In genomic region chr4:104368561-104369021, GRCm38 (mm10) we compare ENCODE assay signal across 8 mouse cellular contexts.
DNase-seq lines count a peak whose midpoint lies in the region; ATAC-seq and TF ChIP-seq lines count a peak whose summit lies in the region.

No protein-coding gene starts in this region.

- H3K27me3 ChIP-seq in lung, embryonic 14.5 days (ENCODE audit: insufficient read depth, low read length): peaks cover 52% of the 10 kb centered on the region
- peaks cover 11% of the 10 kb centered on the region; the same call in 1 of the 2 replicates for H3K27me3 ChIP-seq in midbrain, embryonic 13.5 days

- H3K27ac ChIP-seq in lung, embryonic 14.5 days (ENCODE audit: low read depth): no peak overlapping the region
- H3K27ac ChIP-seq in midbrain, embryonic 13.5 days: peak overlapping the region; percentile 95

- H3K9me3 ChIP-seq in lung, embryonic 14.5 days (ENCODE audit: low read depth, low read length): no peaks in the 10 kb centered on the region
- H3K9me3 ChIP-seq in midbrain, embryonic 13.5 days: no peaks in the 10 kb centered on the region

- TF ChIP-seq CTCF in lung, embryonic 14.5 days (IDR thresholded peaks at IDR 0.05; ENCODE audit: low read depth): peak; percentile 41

- no peaks in the 10 kb centered on the region for H3K36me3 ChIP-seq in lung, embryonic 14.5 days (ENCODE audit: insufficient read depth)
- no peaks in the 10 kb centered on the region for H3K36me3 ChIP-seq in midbrain, embryonic 13.5 days

- DNase-seq in lung, embryonic 14.5 days: peak; percentile 40
- DNase-seq in lung, postnatal 25 days (ENCODE audit: low spot score): no peak
- DNase-seq in embryo, embryonic 11.5 days (ENCODE audit: low read depth, low spot score): peak; percentile 51
- peak; percentile 2 to 5 for DNase-seq in heart, postnatal 10 days
- DNase-seq in layer of hippocampus, postnatal 25 days (ENCODE audit: extremely low spot score in 1 of 2, low spot score in 1 of 2): peak; percentile 58 to 63
- peak; percentile 4 for DNase-seq in yolk sac, embryonic 10.5 days (ENCODE audit: low spot score)
- DNase-seq in urinary bladder, adult 18-20 months (ENCODE audit: low spot score in 2 of 2): no peak

- intact Hi-C loops in heart, postnatal 10 days (cut with DNase I): no loop called here

- no peak for ATAC-seq in lung, embryonic 14.5 days (ENCODE audit: insufficient read depth)
- ATAC-seq in midbrain, embryonic 13.5 days: peak; percentile 68

- under 1% methylated on average over 20 of the region's 20 CpGs for WGBS in lung, embryonic 14.5 days
- 0% methylated on average over 20 of the region's 20 CpGs for WGBS in midbrain, embryonic 13.5 days

- peak overlapping the region; percentile 58 for H3K4me3 ChIP-seq in lung, embryonic 14.5 days (ENCODE audit: low read depth, low read length)
- H3K4me3 ChIP-seq in midbrain, embryonic 13.5 days (replicated peaks): peak overlapping the region; percentile 79

- H3K9ac ChIP-seq in lung, embryonic 14.5 days: no peak overlapping the region
- H3K9ac ChIP-seq in midbrain, embryonic 13.5 days (replicated peaks): peak overlapping the region; percentile 91

- H3K4me2 ChIP-seq in lung, embryonic 14.5 days: peak overlapping the region; percentile 90
- H3K4me2 ChIP-seq in midbrain, embryonic 13.5 days (replicated peaks): peak overlapping the region; percentile 81

- 0 out of 2 replicates have a peak, but pooled peaks cover 4% of the 10 kb centered on the region for H3K4me1 ChIP-seq in lung, embryonic 14.5 days (ENCODE audit: insufficient read depth)
- H3K4me1 ChIP-seq in midbrain, embryonic 13.5 days (replicated peaks): peaks cover 27% of the 10 kb centered on the region

Comparison
In these comparisons a context has a peak if more than half of its experiments do, and no peak if none do; other contexts are left out.
1. DNase-seq: peak in lung, embryonic 14.5 days (single experiment), embryo, embryonic 11.5 days (single experiment), heart, postnatal 10 days (2 of 2), layer of hippocampus, postnatal 25 days (2 of 2) and yolk sac, embryonic 10.5 days (single experiment); none in lung, postnatal 25 days (single experiment) and urinary bladder, adult 18-20 months (0 of 2).